Mouse (Mus musculus): ENCODE data around the gene Selenon.

The Selenon gene

DNA sequence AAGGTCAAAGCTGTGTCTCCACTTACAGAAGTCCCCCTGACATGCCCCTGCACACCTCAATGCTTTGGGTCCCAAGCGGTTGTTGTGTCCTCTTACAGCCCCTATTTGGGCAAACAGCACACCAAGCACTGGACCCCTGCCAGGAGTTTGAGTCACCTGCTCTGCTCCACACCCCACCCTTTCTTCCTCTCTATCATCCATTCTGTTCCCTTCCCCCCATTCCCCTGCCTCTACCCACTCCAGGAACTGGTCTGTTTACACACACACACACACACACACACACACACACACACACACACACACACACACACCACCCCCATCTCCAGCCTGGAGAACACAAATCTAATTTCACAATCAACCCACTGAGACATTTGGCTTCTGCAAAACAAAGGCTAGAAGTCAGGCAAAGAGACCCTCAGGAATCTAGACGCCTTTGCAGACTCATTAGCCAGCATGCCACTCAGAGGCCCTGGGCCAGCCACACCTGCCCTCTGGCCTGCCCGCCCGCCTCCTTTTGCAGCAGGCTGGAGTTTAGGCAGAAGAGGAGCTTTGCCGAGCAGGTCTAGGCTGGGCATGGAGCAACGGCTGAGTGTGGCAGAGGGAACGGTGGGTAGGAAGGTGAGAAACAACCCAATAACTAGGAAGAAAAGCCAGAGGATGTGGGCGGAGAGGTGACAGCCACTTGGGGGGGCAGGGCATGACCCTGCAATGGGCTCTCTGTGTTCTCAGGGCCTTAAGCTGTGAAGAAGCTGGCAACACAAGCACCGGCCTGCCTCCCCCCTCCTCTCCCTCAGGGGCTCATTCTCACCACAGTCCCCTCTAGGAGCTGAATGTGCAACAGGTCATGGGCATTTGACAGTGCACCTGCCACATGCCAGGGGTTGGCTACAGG lies 4.9 kb downstream of the Selenon start:
- DNase-seq (ENCODE audit: low spot score in 2 of 2), result no peak

GRCm38 (mm10) chr4:134543261-134543660 lies 8.7 kb downstream of the Selenon start:
- peak; percentile 77 to 94 for DNase-seq (ENCODE audit: low spot score in 2 of 2)

- no peak for DNase-seq (ENCODE audit: low spot score in 2 of 2)
Observed at GRCm38 (mm10) chr4:134542726-134543125, 9.2 kb downstream of the Selenon start.

DNA sequence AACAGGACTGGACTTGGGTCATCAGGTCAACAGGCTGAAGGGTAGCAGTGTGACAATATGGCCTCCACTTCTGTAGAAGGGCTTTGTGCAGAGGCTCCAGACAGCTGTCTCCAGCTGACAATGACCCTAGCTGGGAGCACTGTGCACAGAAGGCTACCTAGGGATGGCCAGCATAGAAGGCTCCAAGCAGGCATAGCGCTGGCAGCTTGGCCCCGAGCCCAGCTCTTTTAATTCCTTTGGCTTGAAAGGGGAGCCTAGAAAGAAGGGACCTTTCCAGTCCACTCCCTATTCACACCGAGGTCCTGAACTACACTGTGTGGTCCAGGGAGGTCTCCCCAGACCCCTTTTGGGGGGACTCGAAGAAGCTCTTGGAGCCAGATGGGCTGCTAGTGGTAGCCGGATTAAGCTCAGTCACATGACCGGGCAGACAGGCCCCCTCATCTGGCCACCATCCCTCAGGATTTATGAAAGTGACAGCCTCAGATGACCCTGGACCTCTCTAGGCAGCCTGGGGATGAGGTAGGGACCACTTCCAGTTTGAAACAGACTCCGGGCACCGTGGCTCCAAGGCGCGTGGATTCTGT lies 12.9 kb downstream of the Selenon start:
- DNase-seq (ENCODE audit: low spot score in 2 of 2), result no peak

DNA sequence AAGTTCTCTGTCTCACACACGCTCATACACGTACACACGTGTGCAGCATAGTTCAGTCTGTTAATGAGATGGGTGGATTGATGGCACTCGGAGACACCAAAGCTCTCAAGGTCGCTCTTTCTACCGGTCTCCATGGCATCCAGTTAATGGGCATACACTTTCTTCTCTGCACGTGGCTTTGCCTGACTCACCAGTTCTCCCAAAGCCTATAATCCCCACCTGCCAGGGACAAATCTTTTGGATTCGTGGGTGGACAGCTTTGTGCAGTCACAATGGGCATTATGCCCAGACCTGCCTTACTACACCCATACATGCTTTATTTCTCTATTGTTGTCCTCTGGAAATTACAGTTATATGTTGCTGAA lies 16.2 kb downstream of the Selenon start:
- no peak for DNase-seq (ENCODE audit: low spot score in 2 of 2)

GRCm38 (mm10) chr4:134534932-134535786 lies 16.8 kb downstream of the Selenon start, which contains the start of gene Mtfr1l:
TSS of gene Mtfr1l (minus strand) at chr4:134535387.
- peak; percentile 94 for DNase-seq (ENCODE audit: low spot score in 2 of 2)

GRCm38 (mm10) chr4:134534124-134534886 lies 17.7 kb downstream of the Selenon start:
- DNase-seq (ENCODE audit: low spot score in 2 of 2), result peak; percentile 45 to 57

DNA sequence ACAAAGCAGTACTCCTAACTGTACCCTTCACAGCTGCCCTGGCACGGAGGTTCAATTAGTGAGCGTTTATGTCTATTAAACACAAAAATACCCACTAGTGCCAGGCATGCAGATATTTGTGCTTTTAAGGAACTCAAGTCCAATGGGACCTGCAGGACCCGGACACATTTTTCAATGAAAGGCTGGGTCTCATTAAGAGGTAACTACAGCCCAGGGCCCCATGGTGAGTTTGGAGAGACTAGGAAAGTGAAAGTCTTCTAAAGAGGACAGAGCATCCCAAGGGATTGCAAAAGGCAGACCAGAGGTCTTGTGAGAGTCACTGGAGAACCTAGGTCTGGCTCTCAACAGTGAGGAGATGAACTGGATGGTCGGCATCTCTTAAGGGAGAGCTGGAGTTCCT lies 18.5 kb downstream of the Selenon start:
- DNase-seq (ENCODE audit: low spot score in 2 of 2), result no peak

DNA sequence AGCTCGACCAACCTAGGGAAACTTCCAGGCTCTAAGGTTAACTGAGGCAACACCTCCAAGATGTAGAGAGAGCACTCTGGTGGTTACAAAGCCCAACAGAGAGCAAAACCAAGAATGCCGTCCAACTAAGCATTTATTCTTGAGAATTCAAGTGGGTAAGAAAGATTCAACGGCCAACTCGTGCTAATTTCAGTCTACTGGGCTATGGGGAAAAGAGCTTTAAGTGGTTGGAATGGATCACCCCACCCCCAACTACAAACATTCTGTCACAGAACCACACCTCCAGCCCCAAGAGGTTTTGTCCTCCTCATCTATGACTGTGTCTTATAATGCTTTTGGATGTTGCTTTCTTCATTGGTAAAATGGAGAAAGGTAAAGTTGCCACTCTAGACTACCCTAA lies 19.0 kb downstream of the Selenon start:
- DNase-seq (ENCODE audit: low spot score in 2 of 2), result no peak

GRCm38 (mm10) chr4:134526220-134526619 lies 25.7 kb downstream of the Selenon start:
- DNase-seq (ENCODE audit: low spot score in 2 of 2), result no peak

- no peak for DNase-seq (ENCODE audit: low spot score in 2 of 2)
Observed at GRCm38 (mm10) chr4:134525806-134526205, 26.2 kb downstream of the Selenon start.

GRCm38 (mm10) chr4:134523447-134523846 lies 28.5 kb downstream of the Selenon start:
- no peak for DNase-seq (ENCODE audit: low spot score in 2 of 2)

DNA sequence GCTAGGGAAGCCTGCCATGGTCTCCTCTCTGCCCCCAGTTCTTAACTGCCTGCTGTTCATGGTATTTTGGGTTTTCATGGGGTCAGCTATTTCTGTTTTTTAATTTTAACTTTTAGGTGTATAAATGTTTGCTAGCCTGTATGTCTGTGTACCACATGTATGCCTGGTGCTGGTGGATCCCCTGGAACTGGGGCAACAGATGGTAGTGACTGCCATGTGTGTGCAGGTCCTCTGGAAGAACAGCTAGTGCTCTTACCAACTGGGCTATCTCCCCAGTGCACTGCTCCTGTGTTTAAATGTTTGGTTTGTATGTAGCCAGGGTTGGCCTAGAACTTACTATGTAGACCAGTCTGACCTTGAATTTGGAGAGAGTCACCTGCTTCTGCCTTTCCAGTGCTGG lies 32.7 kb downstream of the Selenon start:
- no peak for DNase-seq (ENCODE audit: low spot score in 2 of 2)

GRCm38 (mm10) chr4:134518541-134518940 lies 33.4 kb downstream of the Selenon start:
- no peak for DNase-seq (ENCODE audit: low spot score in 2 of 2)

- no peak for DNase-seq (ENCODE audit: low spot score in 2 of 2)
Observed at GRCm38 (mm10) chr4:134517719-134518118, 34.2 kb downstream of the Selenon start.

- no peak for DNase-seq (ENCODE audit: low spot score in 2 of 2)
Observed at GRCm38 (mm10) chr4:134516981-134517380, 35.0 kb downstream of the Selenon start.

- no peak for DNase-seq (ENCODE audit: low spot score in 2 of 2)
Observed at GRCm38 (mm10) chr4:134515614-134516013, 36.4 kb downstream of the Selenon start.

DNA sequence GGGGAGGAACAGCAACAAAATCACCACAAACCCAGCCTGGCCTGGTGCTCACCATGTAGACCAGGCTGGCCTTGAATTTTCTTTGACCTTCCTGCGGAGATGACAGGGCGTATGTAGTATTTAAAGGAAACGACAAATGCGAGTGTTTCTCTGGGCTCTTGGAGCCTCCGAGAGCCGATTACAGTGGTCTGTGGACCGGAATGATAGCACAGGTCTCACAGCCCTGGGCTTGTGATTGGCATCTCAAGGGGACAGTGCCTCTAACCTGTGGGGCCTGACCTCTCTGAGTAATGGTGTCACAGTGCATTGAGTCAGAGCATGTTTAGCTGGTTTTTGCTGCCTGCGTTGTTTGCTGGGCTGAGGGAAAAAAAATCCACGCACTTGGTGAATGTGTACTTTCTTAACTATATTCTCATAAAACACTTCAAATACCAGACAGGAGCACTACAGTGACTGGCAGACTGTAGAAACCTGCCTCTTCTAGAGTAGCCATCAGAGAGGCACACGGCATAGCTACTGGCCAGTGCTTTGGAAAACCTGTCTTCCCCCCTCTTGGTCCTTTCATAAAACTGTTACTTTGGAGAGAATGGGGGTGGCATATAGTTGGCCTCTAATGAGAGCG lies 37.5 kb downstream of the Selenon start:
- no peak for DNase-seq (ENCODE audit: low spot score in 2 of 2)

DNA sequence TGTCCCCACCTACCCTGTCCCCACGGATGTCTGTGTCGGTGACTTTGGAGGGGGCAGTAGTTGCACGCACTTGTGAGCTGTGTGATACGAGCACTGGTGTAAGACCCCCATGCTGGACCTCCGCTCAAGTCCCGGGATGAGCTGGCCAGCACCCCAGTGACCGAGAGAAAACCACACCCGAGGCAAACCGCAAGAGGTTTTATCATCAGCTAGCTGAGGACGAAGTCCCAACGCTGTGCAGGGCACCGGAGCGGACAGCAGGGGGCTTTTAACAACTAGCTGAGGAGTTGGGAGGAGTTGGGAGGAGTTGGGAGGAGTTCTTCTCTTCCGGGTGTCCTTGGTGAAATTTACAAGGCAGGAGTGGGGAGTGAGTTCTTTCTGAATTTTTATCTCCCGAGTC lies 39.2 kb downstream of the Selenon start:
- peak in 1 of 2 experiments; percentile 44 for DNase-seq (ENCODE audit: low spot score in 2 of 2)

- no peak for DNase-seq (ENCODE audit: low spot score in 2 of 2)
Observed at GRCm38 (mm10) chr4:134511730-134512129, 40.2 kb downstream of the Selenon start.

GRCm38 (mm10) chr4:134510845-134511411 lies 41.0 kb downstream of the Selenon start, which contains the start of gene Aunip:
TSS of gene Aunip (plus strand) at chr4:134510999.
- peak; percentile 67 to 80 for DNase-seq (ENCODE audit: low spot score in 2 of 2)
